Mouse (Mus musculus): ENCODE data around the gene Capza2.

- TF ChIP-seq POLR2A (IDR thresholded peaks at IDR 0.05; ENCODE audit: borderline replicate concordance, extremely low read depth, insufficient read depth, insufficient read length, poor library complexity, severe bottlenecking) (no peak), CTCF (IDR thresholded peaks at IDR 0.05; ENCODE audit: borderline replicate concordance, extremely low read depth, insufficient read depth, insufficient read length) (no peak)
These were observed 30.0 kb downstream of the Capza2 start for GRCm38 (mm10) chr6:17666024-17666423.

Measured in brain, embryonic 14.5 days (tissue).